Mouse (Mus musculus): ENCODE measurements at regions not wholly inside any gene's neighbourhood (a gene's known extent, or its start where the extent isn't known, plus 50 kb on each side); places are given as distances from the start of the nearest gene placed in this dataset.
A peak's percentile ranks its signal among the peaks of the same experiment; 100 is the strongest.
"Not testable (repeated sequence)": the region's sequence is repeated elsewhere in the genome, so short reads cannot be mapped to it uniquely, and the experiment has no call there.

GRCm38 (mm10) chr5:148661120-148661519 lies 108.5 kb upstream of the Ubl3 start:
- no peaks in the 10 kb centered on the region for H3K36me3 ChIP-seq

GRCm38 (mm10) chr5:148657936-148658640 lies 105.5 kb upstream of the Ubl3 start:
- no peak overlapping the region for H3K4me2 ChIP-seq (replicated peaks)
- H3K9me3 ChIP-seq: no peaks in the 10 kb centered on the region
- H3K9ac ChIP-seq (replicated peaks): no peak overlapping the region
- H3K4me1 ChIP-seq: peaks cover 8% of the 10 kb centered on the region; the same call in 1 of the 2 replicates
- no peak overlapping the region for H3K4me3 ChIP-seq
- H3K27ac ChIP-seq (replicated peaks): no peak overlapping the region
- H3K27me3 ChIP-seq: no peaks in the 10 kb centered on the region
- 63% methylated on average over 4 of the region's 4 CpGs for WGBS
- H3K36me3 ChIP-seq: no peaks in the 10 kb centered on the region
- ATAC-seq (replicated peaks): no peak

More at GRCm38 (mm10) chr5:148661120-148661519, 108.5 kb upstream of the Ubl3 start:
- Histone ChIP-seq H3K4me2 (replicated peaks) (no peak overlapping the region), H3K9me3 (no peaks in the 10 kb centered on the region), H3K4me1 (peaks cover 9% of the 10 kb centered on the region; the same call in 1 of the 2 replicates), H3K9ac (replicated peaks) (no peak overlapping the region), H3K4me3 (no peak overlapping the region), H3K27ac (replicated peaks) (no peak overlapping the region), H3K27me3 (no peaks in the 10 kb centered on the region)
- 79% methylated on average over 4 of the region's 4 CpGs for WGBS
- ATAC-seq (replicated peaks): no peak

GRCm38 (mm10) chr5:148652525-148653243 lies 100.1 kb upstream of the Ubl3 start:
- Histone ChIP-seq H3K27me3 (no peaks in the 10 kb centered on the region), H3K9ac (replicated peaks) (no peak overlapping the region), H3K27ac (replicated peaks) (no peak overlapping the region), H3K4me3 (no peak overlapping the region), H3K4me2 (replicated peaks) (no peak overlapping the region), H3K4me1 (no peaks in the 10 kb centered on the region), H3K36me3 (no peaks in the 10 kb centered on the region), H3K9me3 (no peaks in the 10 kb centered on the region)
- 71% methylated on average over 6 of the region's 7 CpGs for WGBS
- ATAC-seq (replicated peaks): no peak

GRCm38 (mm10) chr5:148651736-148652135 lies 99.1 kb upstream of the Ubl3 start:
- no peaks in the 10 kb centered on the region for H3K4me1 ChIP-seq
- no peaks in the 10 kb centered on the region for H3K27me3 ChIP-seq
- no peak overlapping the region for H3K4me2 ChIP-seq (replicated peaks)
- ATAC-seq (replicated peaks): no peak
- no peak overlapping the region for H3K27ac ChIP-seq (replicated peaks)
- no peak overlapping the region for H3K9ac ChIP-seq (replicated peaks)
- no peaks in the 10 kb centered on the region for H3K9me3 ChIP-seq
- H3K36me3 ChIP-seq: no peaks in the 10 kb centered on the region
- 62% methylated on average over 4 of the region's 4 CpGs for WGBS
- no peak overlapping the region for H3K4me3 ChIP-seq

- H3K27me3 ChIP-seq; H3K9ac ChIP-seq (replicated peaks); H3K4me1 ChIP-seq; ATAC-seq (replicated peaks); H3K9me3 ChIP-seq; H3K27ac ChIP-seq (replicated peaks); H3K36me3 ChIP-seq; H3K4me3 ChIP-seq; H3K4me2 ChIP-seq (replicated peaks): not testable (repeated sequence)
- 96% methylated on average over 7 of the region's 7 CpGs for WGBS
Observed at GRCm38 (mm10) chr5:148649573-148649972, 97.0 kb upstream of the Ubl3 start.

- ATAC-seq (replicated peaks): no peak
- Histone ChIP-seq H3K4me3 (no peak overlapping the region), H3K9me3 (no peaks in the 10 kb centered on the region), H3K36me3 (no peaks in the 10 kb centered on the region), H3K27ac (replicated peaks) (no peak overlapping the region), H3K4me1 (no peaks in the 10 kb centered on the region), H3K9ac (replicated peaks) (no peak overlapping the region), H3K27me3 (no peaks in the 10 kb centered on the region), H3K4me2 (replicated peaks) (no peak overlapping the region)
- WGBS: 65% methylated on average over 9 of the region's 9 CpGs
Observed at GRCm38 (mm10) chr5:148649123-148649522, 96.5 kb upstream of the Ubl3 start.

GRCm38 (mm10) chr5:148647644-148648043 lies 95.1 kb upstream of the Ubl3 start:
- Histone ChIP-seq H3K9me3 (no peaks in the 10 kb centered on the region), H3K27ac (replicated peaks) (no peak overlapping the region), H3K4me1 (no peaks in the 10 kb centered on the region), H3K4me3 (no peak overlapping the region), H3K36me3 (no peaks in the 10 kb centered on the region), H3K9ac (replicated peaks) (no peak overlapping the region), H3K27me3 (no peaks in the 10 kb centered on the region), H3K4me2 (replicated peaks) (no peak overlapping the region)
- no peak for ATAC-seq (replicated peaks)
- WGBS: 63% methylated on average over 2 of the region's 2 CpGs

- H3K27me3 ChIP-seq: no peaks in the 10 kb centered on the region
- H3K4me1 ChIP-seq: peaks cover 4% of the 10 kb centered on the region; the same call in 1 of the 2 replicates
- no peak for ATAC-seq (replicated peaks)
- H3K27ac ChIP-seq (replicated peaks): no peak overlapping the region
- H3K4me2 ChIP-seq (replicated peaks): no peak overlapping the region
- H3K9ac ChIP-seq (replicated peaks): no peak overlapping the region
- H3K4me3 ChIP-seq: no peak overlapping the region
- H3K9me3 ChIP-seq: no peaks in the 10 kb centered on the region
- no peaks in the 10 kb centered on the region for H3K36me3 ChIP-seq
- WGBS: 50% methylated on average over 4 of the region's 4 CpGs
Observed at GRCm38 (mm10) chr5:148645772-148646171, 93.2 kb upstream of the Ubl3 start.

GRCm38 (mm10) chr5:148645191-148645681 lies 92.6 kb upstream of the Ubl3 start:
- H3K9me3 ChIP-seq: no peaks in the 10 kb centered on the region
- H3K4me1 ChIP-seq: peaks cover 4% of the 10 kb centered on the region; the same call in 1 of the 2 replicates
- ATAC-seq (replicated peaks): no peak
- 81% methylated on average over 10 of the region's 10 CpGs for WGBS
- H3K36me3 ChIP-seq: no peaks in the 10 kb centered on the region
- no peak overlapping the region for H3K27ac ChIP-seq (replicated peaks)
- no peak overlapping the region for H3K4me3 ChIP-seq
- no peaks in the 10 kb centered on the region for H3K27me3 ChIP-seq
- no peak overlapping the region for H3K4me2 ChIP-seq (replicated peaks)
- H3K9ac ChIP-seq (replicated peaks): no peak overlapping the region

GRCm38 (mm10) chr5:148644345-148644744 lies 91.8 kb upstream of the Ubl3 start:
- H3K9ac ChIP-seq (replicated peaks): no peak overlapping the region

GRCm38 (mm10) chr5:148641652-148642395 lies 89.2 kb upstream of the Ubl3 start:
- ATAC-seq (replicated peaks): no peak
- Histone ChIP-seq H3K4me3 (no peak overlapping the region), H3K27ac (replicated peaks) (no peak overlapping the region), H3K27me3 (no peaks in the 10 kb centered on the region), H3K9ac (replicated peaks) (no peak overlapping the region), H3K9me3 (no peaks in the 10 kb centered on the region), H3K4me1 (peaks cover 4% of the 10 kb centered on the region; the same call in 1 of the 2 replicates), H3K36me3 (no peaks in the 10 kb centered on the region), H3K4me2 (replicated peaks) (no peak overlapping the region)
- WGBS: 46% methylated on average over 15 of the region's 15 CpGs

More at GRCm38 (mm10) chr5:148644345-148644744, 91.8 kb upstream of the Ubl3 start:
- Histone ChIP-seq H3K36me3 (no peaks in the 10 kb centered on the region), H3K4me1 (peaks cover 4% of the 10 kb centered on the region; the same call in 1 of the 2 replicates), H3K27me3 (no peaks in the 10 kb centered on the region), H3K4me3 (no peak overlapping the region), H3K4me2 (replicated peaks) (no peak overlapping the region), H3K27ac (replicated peaks) (no peak overlapping the region), H3K9me3 (no peaks in the 10 kb centered on the region)
- 94% methylated on average over 7 of the region's 7 CpGs for WGBS
- no peak for ATAC-seq (replicated peaks)

- no peak overlapping the region for H3K9ac ChIP-seq (replicated peaks)
- H3K27ac ChIP-seq (replicated peaks): no peak overlapping the region
- H3K4me2 ChIP-seq (replicated peaks): peak overlapping the region; percentile 24; the same call in 1 of the 2 replicates
- no peaks in the 10 kb centered on the region for H3K9me3 ChIP-seq
- WGBS: 30% methylated on average over 14 of the region's 14 CpGs
- peaks cover 4% of the 10 kb centered on the region; the same call in 1 of the 2 replicates for H3K4me1 ChIP-seq
- no peaks in the 10 kb centered on the region for H3K27me3 ChIP-seq
- no peaks in the 10 kb centered on the region for H3K36me3 ChIP-seq
- 0 out of 2 replicates have a peak overlapping the region, but pooled peaks have one; percentile 16 for H3K4me3 ChIP-seq
- 0 out of 2 replicates have a peak, but pooled peaks have one; percentile 51 for ATAC-seq (replicated peaks)
Observed at GRCm38 (mm10) chr5:148640523-148640922, 87.9 kb upstream of the Ubl3 start.
